Mouse (Mus musculus): Measurements from ENCODE around the gene Nudt5.

Nudt5 gene

GRCm38 (mm10) chr2:5869746-5870145, 24.9 kb downstream of the Nudt5 start:
- no peak for DNase-seq

GRCm38 (mm10) chr2:5877446-5877845, 32.6 kb downstream of the Nudt5 start:
- no peak for DNase-seq

GRCm38 (mm10) chr2:5888865-5889264, 44.0 kb downstream of the Nudt5 start:
- no peak for DNase-seq

- no peak for DNase-seq
Observed at GRCm38 (mm10) chr2:5889412-5889811, 44.6 kb downstream of the Nudt5 start.

DNA sequence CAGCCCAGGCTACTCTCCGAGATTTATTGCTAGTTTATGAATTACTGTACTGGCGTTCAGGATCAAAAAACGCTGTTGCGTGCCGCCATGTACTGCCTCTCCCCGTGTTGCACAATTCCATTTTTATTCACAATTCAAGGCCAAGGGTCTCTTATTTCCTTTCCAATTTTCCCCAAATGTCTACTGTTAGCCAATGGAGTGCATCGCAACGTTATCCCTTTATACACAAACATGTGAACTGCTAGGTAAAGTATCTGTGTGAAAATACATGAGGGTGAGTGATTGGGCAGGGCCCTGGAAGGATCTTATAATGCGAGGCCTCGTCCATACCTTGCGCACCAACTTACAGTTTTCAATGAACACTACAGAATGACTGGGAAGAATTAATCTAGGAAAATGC, 49.5 kb downstream of the Nudt5 start:
- DNase-seq = no peak

DNA sequence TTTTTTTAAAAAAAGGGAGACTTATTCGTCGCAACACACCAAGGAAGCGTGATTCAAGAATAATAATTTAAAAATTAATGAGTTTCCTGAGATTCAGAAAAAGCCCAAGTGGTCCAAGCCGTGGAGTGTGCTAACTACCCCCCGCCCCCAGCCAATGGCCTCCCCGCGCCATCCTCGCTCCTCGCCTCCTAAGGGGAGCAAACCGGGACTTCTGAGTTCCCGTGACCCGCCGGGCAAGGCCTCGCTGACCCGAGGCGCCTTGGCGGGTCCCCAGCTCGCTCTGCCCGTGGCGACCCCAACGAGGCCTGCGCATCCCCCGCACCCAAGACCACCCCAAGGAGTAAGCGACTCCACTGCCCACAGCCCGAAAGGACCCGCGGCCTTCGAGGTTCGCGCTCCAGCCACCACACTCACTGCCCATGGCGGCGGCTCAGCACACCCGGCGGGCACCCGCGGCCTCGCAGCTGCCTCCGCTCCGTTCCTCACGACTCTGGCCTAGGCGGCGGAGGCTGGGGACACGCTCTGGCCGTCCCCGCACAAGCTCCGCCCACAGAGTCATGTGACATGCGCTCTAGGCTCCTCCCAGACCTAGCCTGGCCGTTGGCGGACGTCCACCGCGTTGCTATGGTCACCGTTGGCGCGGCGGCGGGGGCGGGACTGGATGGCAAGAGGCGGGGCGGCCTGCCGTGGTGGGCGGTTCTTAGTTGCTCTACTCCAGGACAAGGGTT, 50.2 kb downstream of the Nudt5 start, which contains the start of gene Sec61a2:
Gene Sec61a2 (minus strand): TSS at position 590 of the 728 bp plus-strand sequence.
- DNase-seq = peak; percentile 93

DNA sequence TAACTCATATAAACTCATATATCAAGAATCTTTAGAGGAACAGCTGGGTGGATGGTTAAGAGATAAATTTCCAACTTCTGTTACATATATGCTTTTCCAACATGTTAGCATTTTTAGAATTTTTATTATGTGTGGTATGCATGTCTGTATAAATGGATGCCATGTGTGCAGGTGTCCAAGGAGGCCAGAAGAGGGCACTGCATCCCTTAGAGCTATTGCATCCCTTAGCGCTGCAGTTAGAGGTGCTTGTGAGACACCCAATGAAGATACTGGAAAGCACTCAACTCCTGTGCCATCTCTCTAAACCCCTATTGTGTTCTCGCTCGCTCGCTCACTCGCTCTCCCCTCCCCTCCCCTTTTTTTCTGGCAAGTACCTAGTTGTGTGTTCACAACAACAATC, 55.3 kb downstream of the Nudt5 start:
- peak; percentile 30 for DNase-seq

DNA sequence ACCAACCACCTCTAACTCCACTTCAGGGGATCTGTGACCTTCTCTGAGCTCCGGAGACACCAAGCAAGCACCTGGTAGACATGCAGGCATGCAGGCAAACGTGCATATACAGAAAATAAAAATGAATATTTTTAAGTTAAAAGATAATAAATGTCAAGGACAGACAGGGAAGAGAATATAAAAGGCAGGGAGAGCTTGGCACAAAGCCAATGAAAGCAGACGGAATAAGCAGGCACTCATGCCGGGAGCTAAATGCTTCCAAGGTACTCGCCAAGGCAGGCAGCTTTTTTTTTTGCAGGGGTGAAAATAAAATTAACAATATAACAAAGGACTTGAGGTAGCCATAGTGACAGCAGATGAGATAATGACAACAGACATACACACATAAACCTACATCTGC, 61.3 kb downstream of the Nudt5 start:
- no peak for DNase-seq

- peak; percentile 53 for DNase-seq
Observed at GRCm38 (mm10) chr2:5906625-5907024, 61.8 kb downstream of the Nudt5 start.

- no peak for DNase-seq
Observed at GRCm38 (mm10) chr2:5911282-5911965, 66.6 kb downstream of the Nudt5 start.

Data from thymus, postnatal 25 days (tissue).